Mouse (Mus musculus): ENCODE measurements around the gene Zic5.

The Zic5 gene

DNA sequence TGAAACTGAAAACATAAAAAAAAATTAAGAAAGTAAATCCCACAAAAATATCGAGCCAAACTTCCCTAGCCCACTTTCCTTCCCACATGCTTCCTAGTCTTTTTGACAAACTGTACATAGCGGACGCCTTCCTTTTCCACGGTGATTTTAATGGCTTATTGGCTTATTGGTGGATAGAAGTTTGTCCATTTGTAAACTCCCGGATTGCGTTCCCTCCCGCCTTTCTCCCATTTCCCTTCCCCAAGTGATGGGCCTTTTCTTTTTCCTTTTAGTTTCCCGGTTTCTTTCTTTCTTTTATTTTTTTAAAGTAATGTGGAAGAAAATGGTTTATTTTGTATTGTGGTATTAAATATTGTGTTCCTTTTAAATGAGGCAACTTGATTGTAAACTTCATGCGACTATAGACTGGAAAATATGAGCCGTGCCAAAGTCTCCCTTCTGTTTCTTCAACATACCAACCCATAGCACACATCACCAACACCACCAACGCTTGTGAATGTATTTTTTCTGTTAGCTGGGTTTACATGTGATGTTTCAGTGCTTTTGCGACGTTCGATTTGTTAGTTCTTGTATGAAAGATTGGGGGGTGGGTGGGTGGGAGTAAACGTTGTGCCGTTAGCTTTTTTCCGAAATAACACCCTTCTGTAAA is 14.1 kb upstream of the Zic5 start:
- no peak for DNase-seq (ENCODE audit: low spot score)

DNA sequence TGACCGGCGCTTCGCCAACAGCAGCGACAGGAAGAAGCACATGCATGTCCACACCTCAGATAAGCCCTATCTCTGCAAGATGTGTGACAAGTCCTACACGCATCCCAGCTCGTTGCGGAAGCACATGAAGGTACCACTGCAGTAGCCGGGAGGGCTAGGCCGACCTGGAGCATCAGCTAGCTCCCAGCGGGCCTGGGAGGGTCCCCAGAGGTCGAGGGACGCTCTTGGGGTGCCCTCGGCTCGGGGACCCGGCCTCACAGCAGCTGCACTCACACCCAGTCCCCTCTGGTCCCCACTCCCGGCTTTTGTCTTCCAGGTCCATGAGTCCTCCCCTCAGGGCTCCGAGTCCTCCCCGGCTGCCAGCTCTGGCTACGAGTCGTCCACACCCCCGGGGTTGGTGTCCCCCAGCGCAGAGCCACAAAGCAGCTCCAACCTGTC is 13.1 kb upstream of the Zic5 start:
- no peak for DNase-seq (ENCODE audit: low spot score)

DNA sequence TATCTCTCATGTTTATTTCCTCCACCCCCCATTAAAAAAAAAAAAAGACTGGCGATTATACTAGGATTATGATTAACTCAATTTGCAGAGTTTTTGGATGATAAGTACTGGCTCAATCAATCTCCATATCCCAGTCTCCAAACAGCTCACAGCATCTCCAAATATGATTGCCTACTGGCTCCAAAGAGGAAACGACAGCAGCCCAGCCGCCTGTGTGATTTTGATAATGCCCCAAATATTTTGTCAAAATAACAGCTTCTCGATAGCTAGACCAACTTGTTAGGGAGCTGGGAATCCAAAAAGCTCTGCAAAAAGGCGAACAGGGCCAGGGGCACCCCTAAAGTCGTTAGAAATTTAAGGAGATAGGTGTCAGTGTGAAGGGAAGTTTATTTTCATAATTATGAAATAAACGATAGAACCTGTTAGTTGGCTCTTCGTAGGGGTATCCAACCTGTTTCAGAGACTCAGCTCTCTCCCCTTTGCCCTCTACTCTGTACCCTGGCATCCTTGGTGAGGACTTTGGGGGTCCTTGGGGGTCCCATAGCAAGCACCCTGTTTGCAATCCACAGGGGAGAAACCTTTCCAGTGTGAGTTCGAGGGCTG is 12.6 kb upstream of the Zic5 start:
- DNase-seq (ENCODE audit: low spot score) = no peak

DNA sequence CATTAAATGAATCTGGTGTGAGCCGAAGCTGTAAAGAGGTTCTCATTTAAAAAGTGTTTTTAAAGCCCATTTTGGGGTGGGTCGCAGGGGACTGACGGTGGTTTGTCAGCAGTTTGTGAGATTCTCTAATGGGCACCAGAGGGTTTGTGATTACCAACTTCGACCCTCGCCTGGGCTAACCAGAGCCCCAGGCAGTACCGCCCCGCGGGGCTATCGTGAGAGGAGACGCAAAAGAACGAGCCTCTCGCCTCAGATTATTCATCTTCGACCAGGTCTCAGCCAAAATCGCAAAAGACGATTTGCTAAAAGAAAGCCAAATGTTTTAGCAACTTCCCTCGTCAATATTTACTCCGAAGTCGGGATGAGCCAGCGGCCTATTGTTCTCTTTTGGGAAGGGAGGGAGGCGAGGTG is 11.8 kb upstream of the Zic5 start:
- no peak for DNase-seq (ENCODE audit: low spot score)

DNA sequence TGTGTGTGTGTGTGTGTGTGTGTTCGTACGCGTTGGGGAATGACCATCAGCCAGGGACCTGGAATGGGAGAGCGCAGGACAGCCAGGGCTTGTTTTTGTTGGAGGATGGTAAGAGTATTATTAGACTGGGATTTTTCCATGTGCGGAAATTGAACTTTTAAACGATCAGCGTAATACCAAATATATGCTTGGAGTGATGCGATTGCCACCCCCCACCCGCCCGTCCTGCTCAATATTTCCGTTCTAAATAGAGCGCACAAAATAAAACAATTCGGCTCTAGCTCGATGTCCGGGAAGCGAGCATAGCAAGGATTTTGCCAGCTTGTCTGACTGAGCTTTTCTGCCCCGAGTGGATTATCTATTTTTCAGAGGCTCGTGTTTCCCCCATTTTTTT is 11.3 kb upstream of the Zic5 start:
- no peak for DNase-seq (ENCODE audit: low spot score)

DNA sequence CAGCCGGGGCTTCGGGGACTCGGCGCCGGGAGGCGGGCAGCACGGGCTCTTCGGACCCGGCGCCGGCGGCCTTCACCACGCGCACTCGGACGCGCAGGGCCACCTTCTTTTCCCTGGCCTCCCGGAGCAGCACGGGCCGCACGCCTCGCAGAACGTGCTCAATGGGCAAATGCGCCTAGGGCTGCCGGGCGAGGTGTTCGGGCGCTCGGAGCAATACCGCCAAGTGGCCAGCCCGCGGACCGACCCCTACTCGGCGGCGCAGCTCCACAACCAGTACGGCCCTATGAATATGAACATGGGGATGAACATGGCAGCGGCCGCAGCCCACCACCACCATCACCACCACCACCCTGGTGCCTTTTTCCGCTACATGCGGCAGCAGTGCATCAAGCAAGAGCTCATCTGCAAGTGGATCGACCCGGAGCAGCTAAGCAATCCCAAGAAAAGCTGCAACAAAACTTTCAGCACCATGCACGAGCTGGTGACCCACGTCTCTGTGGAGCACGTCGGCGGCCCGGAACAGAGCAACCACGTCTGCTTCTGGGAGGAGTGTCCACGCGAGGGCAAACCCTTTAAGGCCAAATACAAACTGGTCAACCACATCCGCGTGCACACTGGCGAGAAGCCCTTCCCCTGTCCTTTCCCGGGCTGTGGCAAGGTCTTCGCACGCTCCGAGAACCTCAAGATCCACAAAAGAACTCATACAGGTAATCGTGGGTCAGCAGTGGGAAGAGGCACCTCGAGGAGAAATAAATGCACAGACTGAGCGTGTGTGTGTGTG is 10.8 kb upstream of the Zic5 start:
- DNase-seq (ENCODE audit: low spot score) = no peak

DNA sequence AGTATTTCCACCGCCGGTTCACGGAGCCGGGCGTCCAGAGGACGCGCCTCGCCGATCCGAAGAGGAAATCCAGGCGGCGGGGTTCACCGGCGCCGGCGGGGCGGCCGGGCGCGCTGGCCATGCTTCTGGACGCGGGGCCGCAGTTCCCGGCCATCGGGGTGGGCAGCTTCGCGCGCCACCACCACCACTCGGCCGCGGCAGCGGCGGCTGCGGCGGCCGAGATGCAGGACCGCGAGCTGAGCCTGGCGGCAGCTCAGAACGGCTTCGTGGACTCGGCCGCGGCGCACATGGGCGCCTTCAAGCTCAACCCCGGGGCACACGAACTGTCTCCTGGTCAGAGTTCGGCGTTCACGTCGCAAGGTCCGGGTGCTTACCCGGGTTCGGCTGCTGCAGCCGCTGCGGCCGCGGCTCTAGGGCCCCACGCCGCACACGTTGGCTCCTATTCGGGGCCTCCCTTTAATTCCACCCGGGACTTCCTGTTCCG is 10.1 kb upstream of the Zic5 start:
- no peak for DNase-seq (ENCODE audit: low spot score)

DNA sequence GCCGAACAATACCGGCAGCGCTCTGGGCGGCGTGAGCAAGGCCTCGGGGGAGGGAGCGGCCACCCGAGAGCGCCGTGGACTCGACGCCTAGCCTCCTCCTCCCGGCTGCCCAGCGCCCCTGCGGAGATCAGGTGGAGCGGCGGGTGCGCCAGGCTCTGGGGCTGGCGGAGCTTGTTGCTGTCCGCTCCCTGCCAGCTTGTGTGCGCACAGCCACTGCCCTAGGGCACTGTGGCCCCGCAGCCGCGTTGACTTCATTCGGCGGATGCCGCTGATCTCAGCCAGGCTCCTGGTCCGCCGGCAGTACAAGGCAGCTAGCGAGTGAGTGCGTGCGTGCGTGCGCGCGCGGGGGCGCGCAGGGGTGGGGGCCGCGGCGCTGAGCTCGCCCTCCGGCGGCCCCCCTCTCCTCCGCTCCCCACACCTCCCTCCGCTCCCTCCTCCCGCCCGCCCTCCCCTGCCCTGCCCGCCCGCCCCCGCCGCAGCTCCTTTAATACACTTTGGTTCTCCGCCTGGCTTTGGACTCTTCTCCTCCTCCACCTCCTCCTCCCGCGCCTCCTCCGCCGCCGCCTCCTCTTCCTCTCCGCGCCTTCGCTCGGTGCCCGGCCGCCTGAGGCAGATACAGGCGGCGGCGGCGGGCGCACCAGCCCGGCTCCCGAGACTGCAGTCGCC is 9.5 kb upstream of the Zic5 start, which contains the start of gene Zic2:
Zic2 (plus strand) TSS at position 545 of the 666 bp plus-strand sequence.
- no peak for DNase-seq (ENCODE audit: low spot score)

DNA sequence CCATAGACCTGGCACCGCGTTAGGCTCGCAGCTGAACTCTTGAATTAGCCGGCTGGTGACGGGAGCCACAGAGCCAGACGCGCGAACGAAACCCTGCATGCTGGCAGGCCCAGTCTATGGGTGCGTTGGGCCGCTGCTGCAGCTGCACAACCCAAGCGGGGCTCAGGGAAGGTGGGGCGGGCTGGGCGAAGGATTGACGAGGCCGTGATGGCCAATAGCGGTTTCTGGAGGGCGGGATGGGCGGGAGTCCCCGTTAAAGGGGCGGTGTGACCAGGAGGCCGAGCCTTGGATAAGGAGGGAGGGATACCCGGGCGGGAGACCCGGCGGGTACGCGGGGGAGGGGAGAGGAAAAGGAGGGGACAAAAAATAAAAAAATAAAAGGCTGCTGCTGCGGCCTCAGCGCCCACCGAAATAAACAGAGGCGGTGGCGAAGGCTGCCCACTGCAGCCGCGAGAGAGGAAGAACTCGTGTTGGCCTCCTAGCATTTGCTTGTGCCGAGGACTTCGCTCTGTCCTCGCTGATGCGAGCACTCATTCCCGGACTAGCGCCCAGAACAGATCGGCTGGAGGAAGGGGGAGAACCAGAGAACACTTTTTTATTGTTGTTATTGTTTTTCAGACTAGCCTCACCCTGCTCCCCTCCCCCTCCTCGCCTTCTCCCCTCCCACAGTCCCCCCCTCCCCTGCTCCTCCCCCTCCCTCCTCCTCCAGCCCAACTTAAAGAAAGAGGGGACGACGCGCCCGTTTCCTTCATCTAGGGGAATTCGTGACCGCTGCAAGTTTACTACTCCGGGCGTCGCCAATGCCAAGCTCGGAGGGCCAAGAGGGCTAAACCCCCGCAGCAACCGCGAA is 8.8 kb upstream of the Zic5 start:
- DNase-seq (ENCODE audit: low spot score) = no peak

DNA sequence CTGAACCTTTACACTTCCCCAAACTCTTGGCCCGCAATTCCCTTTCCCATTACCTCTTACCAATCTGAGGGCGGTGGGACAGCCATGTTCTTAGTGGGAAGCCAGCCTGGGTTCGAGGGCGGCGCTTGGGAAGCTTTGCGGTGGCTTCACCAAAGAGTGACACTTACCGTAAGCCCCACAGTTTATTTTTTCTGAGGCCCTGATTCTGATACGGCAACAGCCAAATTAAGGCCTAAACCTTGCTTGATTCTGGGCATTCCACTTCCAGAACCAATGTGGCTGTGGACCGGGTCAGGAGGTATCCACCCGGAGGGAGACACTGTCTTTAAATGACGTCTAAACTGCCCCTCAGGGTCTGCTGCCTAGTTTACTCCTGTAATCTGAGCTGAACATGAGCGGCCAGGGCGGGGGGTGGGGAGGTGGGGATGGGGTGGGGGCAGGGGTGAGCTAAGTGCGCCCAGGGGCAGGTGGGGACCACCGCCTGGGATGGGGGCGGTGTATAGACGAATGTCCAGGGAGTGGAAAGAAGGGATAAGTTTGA is 7.8 kb upstream of the Zic5 start:
- DNase-seq (ENCODE audit: low spot score) = no peak

DNA sequence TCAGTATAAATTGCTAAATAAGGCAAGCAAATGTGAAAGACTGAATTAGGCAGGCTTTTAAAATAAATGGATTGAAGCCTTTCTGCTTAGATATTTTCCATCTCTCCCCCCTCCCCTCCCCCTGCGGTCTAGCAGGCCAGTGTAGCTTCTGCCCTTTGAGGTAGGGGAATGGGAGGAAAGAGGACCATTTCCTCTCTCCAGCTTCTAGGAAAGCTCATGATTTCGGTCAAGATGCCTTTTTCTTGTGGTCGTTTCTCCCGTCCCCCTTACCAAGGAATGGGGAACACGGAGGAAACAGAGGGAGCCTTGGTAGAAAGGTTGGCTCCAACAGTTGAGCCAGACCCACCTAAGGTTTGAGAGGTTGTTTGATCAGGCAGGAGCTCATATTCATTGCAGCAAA is 7.2 kb upstream of the Zic5 start:
- no peak for DNase-seq (ENCODE audit: low spot score)

DNA sequence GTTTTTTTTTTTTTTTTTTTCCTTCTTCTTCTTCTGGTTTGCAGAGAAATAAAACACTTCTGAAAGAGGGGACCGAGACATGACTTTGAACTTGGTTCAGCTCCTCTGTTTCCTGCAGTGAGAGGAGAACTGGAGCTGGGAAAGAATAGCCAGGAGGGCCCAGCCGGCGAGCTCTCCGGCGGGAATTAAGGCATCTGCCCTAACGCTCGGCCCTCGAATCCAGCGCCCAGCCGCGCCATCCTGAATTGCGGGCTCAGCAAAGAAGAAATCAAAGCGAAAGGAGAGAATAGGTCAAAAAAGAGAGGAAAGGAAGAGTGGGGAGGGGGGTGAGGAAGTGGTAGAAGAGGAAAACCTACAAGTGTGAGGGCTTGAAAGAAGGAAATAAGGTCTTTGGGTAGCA is 6.7 kb upstream of the Zic5 start:
- DNase-seq (ENCODE audit: low spot score) = no peak

DNA sequence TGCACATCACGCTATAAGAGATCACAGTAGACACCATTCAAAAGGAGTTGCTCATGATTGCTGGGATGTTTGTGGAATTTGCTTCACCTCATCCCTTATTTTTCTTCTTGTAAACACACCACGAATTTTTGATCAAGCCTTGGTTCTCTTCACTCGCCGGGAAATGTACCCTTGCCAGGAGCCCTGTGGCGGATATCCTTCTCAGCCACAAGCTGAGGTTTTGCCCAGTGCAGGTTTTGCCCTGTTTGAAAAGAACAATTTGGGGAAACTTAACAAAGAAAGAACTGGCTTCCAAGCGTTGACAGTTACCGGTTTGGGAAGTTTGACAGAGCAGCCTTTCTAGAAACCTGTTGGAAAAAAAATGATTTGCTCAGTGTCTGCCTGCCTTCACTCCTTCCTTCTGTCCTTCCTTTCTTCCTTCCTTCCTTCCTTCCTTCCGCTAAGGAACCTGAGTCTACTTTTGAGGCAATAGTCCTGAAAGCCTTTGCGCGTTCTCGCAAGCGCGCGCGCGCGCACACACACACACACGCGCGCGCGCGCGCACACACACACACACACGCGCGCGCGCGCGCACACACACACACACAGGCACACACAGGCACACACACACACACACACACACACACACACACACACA is 6.1 kb upstream of the Zic5 start:
- DNase-seq (ENCODE audit: low spot score) = no peak

DNA sequence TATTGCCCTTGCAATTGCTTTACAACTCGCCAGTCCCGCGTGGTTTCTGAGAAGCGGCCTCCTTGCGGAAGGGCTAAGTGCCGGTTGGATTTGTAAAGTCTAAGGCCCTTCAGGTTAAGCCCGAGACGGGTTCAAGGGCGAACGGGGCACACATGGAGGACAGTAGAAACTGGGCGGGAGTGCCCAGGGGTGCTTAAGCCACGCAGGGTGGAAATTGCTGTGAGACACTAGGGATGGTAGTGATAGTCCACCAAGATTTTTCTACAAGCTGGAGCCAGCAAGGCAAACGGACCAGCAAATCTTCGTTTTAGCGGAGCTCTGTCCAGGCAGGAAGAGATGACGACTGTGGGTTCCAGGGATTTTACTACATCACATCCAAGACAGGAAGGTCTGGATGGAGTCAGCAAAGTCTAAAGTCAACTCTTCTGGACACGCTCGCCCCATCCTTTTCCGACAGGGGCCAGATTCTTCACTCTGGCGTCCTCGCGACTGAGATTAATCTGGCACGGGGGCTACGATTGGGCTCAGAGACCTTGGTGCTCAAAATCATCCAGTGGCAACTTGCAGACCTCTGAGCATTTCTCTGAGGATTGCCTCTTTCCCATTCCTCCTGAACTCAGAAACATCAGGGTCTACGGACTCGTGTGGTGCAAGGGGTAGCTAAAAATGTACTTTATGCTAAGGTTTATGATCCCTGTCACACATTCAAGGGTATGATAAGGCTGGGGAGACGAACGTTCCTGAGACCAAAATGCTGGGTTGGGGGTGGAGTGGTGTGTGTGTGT is 3.7 kb upstream of the Zic5 start:
- no peak for DNase-seq (ENCODE audit: low spot score)

DNA sequence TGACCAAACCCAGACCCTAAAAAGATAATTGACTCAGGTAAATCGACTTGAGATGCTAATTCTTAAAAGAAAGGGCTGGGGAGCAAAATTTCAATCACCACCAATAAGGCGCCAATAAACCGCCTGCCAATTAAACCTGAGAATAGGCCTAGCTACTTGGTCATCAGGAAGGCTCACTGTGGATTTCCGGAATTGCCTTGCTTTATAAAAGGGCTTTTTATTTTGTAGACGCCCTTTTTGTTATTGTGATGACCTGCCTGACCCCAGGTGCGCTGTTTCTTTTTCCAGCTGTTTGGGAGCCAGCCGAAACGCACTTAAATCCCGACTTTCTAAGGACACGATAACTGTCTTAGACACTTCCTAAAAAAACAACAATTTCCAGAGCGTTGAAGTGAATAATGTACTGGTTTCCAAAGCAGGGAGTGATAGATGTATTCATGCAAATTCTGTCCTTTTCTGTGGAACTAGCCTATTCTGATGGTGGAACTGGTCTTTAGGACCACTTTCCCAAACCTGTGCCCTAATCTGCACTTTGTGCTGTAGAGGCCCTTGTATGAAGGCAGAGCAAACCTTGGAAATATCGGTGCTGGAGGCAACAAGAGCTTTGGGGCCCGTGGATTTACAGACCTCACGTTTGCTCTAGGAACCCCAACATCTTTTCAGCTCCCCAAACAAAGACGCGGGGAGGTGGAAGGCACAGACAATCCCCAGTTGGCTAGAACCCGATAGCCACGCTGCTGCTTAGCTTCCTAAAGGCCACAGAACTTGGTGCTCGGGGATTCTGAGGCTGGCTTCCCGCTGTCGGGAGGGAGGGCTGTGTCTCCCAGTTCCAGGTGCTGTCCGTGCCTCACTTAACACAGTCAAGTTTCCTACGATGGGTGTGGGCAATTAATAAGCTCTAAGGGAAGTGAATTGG is 2.7 kb upstream of the Zic5 start:
- DNase-seq (ENCODE audit: low spot score) = no peak

DNA sequence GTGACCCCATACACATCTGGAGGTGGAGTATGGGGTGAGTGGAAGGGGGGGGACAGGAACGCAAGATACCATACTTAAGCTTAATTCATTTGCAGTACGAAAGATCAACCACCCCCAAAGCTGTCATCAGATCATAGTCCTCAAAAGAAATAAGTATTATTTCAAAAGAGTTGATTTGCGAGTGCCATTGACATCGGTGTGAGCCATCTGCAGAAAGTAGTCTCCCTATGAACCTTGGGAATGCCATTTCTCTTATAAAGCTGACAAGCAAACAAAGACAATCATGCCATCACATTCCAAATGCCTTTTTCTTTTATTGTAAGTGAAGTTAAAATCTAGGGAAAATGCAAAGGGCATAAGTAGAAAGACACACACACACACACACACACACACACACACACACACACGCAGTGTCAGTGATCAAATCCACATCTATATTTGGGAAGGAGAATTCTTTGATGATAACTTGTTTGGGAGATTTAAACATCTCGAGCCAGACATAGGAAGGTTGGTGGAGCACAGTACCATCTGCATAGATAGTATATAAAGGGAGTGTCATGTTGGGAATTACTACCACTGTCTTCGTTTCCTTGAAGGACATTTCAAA is 1.4 kb upstream of the Zic5 start:
- no peak for DNase-seq (ENCODE audit: low spot score)

DNA sequence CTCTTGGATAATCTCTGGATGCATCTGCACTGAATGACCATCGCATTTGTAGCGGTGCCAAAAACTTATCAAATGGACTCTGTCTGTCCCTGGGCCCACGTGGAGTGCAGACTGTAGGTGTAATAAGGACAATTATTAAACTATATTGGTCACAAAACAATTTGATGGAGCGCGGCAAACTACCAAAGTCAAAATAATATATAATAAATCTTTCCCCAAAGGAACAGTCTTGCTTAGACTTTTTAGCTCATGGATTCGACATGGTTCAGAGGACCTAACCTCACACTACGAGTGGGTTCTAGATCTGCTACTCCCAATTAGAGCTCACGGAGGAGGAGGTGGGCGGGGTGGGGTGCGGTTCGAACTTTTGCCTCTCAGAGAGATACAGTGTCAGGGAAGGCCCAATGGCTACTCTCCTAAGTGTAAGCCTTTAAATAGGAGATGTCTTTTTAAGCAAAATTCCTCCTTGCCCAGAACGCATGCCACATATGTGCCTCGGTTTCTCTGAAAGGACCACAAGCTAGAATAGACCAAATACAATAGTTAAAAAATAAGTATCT is 534 bp upstream of the Zic5 start:
- DNase-seq (ENCODE audit: low spot score) = no peak

DNA sequence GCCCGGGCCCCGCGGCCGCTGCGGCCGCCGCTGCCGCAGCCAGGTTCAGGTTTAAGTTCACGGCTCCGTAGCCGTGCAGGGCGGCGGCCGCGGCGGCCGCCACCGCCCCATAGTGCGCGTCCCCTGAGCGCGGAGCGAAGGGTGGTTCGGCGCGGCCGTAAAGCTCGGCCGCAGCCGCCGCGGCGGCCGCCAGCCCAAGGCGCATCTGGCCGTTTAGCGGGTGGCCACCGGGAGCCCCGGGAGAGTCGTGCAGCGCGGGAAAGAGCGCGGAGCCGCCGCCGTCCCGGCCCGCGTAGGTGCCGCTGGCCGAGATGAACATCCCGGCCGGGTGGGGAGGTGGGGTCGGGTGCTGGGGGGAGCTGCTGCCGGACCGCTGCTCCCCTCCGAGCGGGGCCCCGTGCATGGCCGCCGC is 1.1 kb downstream of the Zic5 start:
- no peak for DNase-seq (ENCODE audit: low spot score)
